Mouse (Mus musculus): ENCODE measurements at regions not wholly inside any gene's neighbourhood (a gene's known extent, or its start where the extent isn't known, plus 50 kb on each side); places are given as distances from the start of the nearest gene placed in this dataset.
A peak's percentile ranks its signal among the peaks of the same experiment; 100 is the strongest.

GRCm38 (mm10) chr3:148143776-148144175, 846.6 kb downstream of the Adgrl2 start:
- no peak for DNase-seq

- peak; percentile 5 for DNase-seq
Observed at GRCm38 (mm10) chr3:148136791-148137251, 853.5 kb downstream of the Adgrl2 start.

GRCm38 (mm10) chr3:148134646-148135045, 855.7 kb downstream of the Adgrl2 start:
- DNase-seq, result no peak

GRCm38 (mm10) chr3:148115576-148115975, 874.8 kb downstream of the Adgrl2 start:
- DNase-seq, result no peak

- no peak for DNase-seq
Observed at GRCm38 (mm10) chr3:148112204-148112603, 878.2 kb downstream of the Adgrl2 start.

- DNase-seq, result no peak
Observed at GRCm38 (mm10) chr3:148107031-148107430, 883.3 kb downstream of the Adgrl2 start.

- no peak for DNase-seq
Observed at GRCm38 (mm10) chr3:148093930-148094329, 896.4 kb downstream of the Adgrl2 start.

GRCm38 (mm10) chr3:148075841-148076240, 914.5 kb downstream of the Adgrl2 start:
- DNase-seq, result no peak

GRCm38 (mm10) chr3:148066701-148067100, 923.7 kb downstream of the Adgrl2 start:
- DNase-seq, result no peak

GRCm38 (mm10) chr3:148056074-148056473, 934.3 kb downstream of the Adgrl2 start:
- no peak for DNase-seq

- DNase-seq, result no peak
Observed at GRCm38 (mm10) chr3:148052516-148052915, 937.8 kb downstream of the Adgrl2 start.

- DNase-seq, result no peak
Observed at GRCm38 (mm10) chr3:148048247-148048646, 942.1 kb downstream of the Adgrl2 start.

GRCm38 (mm10) chr3:148032532-148032931, 957.8 kb downstream of the Adgrl2 start:
- no peak for DNase-seq

GRCm38 (mm10) chr3:148005831-148006230, 984.5 kb downstream of the Adgrl2 start:
- no peak for DNase-seq

- DNase-seq, result no peak
Observed at GRCm38 (mm10) chr3:148004006-148004405, 986.3 kb downstream of the Adgrl2 start.

- no peak for DNase-seq
Observed at GRCm38 (mm10) chr3:147999330-147999953, 990.9 kb downstream of the Adgrl2 start.

- DNase-seq, result no peak
Observed at GRCm38 (mm10) chr3:147991738-147992137, 998.6 kb downstream of the Adgrl2 start.

GRCm38 (mm10) chr3:147990831-147991230, 999.5 kb downstream of the Adgrl2 start:
- no peak for DNase-seq

GRCm38 (mm10) chr3:147982831-147983230, 1007.5 kb downstream of the Adgrl2 start:
- no peak for DNase-seq

GRCm38 (mm10) chr3:147981621-147982020, 1008.7 kb downstream of the Adgrl2 start:
- no peak for DNase-seq

GRCm38 (mm10) chr3:147976579-147976978, 1013.8 kb downstream of the Adgrl2 start:
- no peak for DNase-seq

GRCm38 (mm10) chr3:147976069-147976468, 1014.3 kb downstream of the Adgrl2 start:
- no peak for DNase-seq

- no peak for DNase-seq
Observed at GRCm38 (mm10) chr3:147975500-147975899, 1014.9 kb downstream of the Adgrl2 start.

- DNase-seq, result no peak
Observed at GRCm38 (mm10) chr3:147974515-147974914, 1015.8 kb downstream of the Adgrl2 start.

- DNase-seq, result no peak
Observed at GRCm38 (mm10) chr3:147968271-147968670, 1022.1 kb downstream of the Adgrl2 start.
